Mouse (Mus musculus): Measurements from ENCODE around the gene Txnrd1. TPM values are rescaled to one million over a fixed set of nuclear protein-coding genes. Genes with fewer than 3 reads are reported as not detected.

Txnrd1 gene
- polyA plus RNA-seq, 1 experiment from 2014 or later = 189 TPM

- peak overlapping the region; percentile 56 for H3K4me3 ChIP-seq (ENCODE audit: low read depth, low read length)
- no peaks in the 10 kb centered on the region for H3K9me3 ChIP-seq (ENCODE audit: control insufficient read depth, low read length)
- no peaks in the 10 kb centered on the region for H3K36me3 ChIP-seq (ENCODE audit: control insufficient read depth, insufficient read depth, low read length)
- ATAC-seq (ENCODE audit: low FRiP score) = peak; percentile 83
- peak overlapping the region; percentile 64 for H3K9ac ChIP-seq (ENCODE audit: low read length)
- H3K27ac ChIP-seq (ENCODE audit: low read depth, low read length) = no peak overlapping the region
- peak; percentile 98 for DNase-seq (ENCODE audit: low spot score, missing footprints)
- peak overlapping the region; percentile 58 for H3K4me2 ChIP-seq
- 7% methylated on average over 38 of the region's 52 CpGs for WGBS
- no peaks in the 10 kb centered on the region for H3K27me3 ChIP-seq (ENCODE audit: control insufficient read depth, insufficient read depth, low read length)
- H3K4me1 ChIP-seq (ENCODE audit: control insufficient read depth, insufficient read depth, low read length) = peaks cover 9% of the 10 kb centered on the region
Observed at GRCm38 (mm10) chr10:82811855-82812431, 21.8 kb upstream of the Txnrd1 start.

- WGBS = 66% methylated on average over 19 of the region's 19 CpGs
- Histone ChIP-seq H3K4me2 (no peak overlapping the region), H3K36me3 (ENCODE audit: control insufficient read depth, insufficient read depth, low read length) (no peaks in the 10 kb centered on the region), H3K4me1 (ENCODE audit: control insufficient read depth, insufficient read depth, low read length) (peaks cover 5% of the 10 kb centered on the region), H3K9me3 (ENCODE audit: control insufficient read depth, low read length) (no peaks in the 10 kb centered on the region), H3K4me3 (ENCODE audit: low read depth, low read length) (no peak overlapping the region), H3K9ac (ENCODE audit: low read length) (no peak overlapping the region), H3K27ac (ENCODE audit: low read depth, low read length) (no peak overlapping the region), H3K27me3 (ENCODE audit: control insufficient read depth, insufficient read depth, low read length) (no peaks in the 10 kb centered on the region)
- DNase-seq (ENCODE audit: low spot score, missing footprints) = peak; percentile 82
- no peak for ATAC-seq (ENCODE audit: low FRiP score)
Observed at GRCm38 (mm10) chr10:82814096-82814970, 19.4 kb upstream of the Txnrd1 start.

GRCm38 (mm10) chr10:82816441-82816840, 17.3 kb upstream of the Txnrd1 start:
- H3K27me3 ChIP-seq (ENCODE audit: control insufficient read depth, insufficient read depth, low read length) = no peaks in the 10 kb centered on the region
- WGBS = 87% methylated on average over 9 of the region's 9 CpGs
- no peaks in the 10 kb centered on the region for H3K9me3 ChIP-seq (ENCODE audit: control insufficient read depth, low read length)
- no peak overlapping the region for H3K4me3 ChIP-seq (ENCODE audit: low read depth, low read length)
- DNase-seq (ENCODE audit: low spot score, missing footprints) = no peak
- ATAC-seq (ENCODE audit: low FRiP score) = no peak
- no peaks in the 10 kb centered on the region for H3K36me3 ChIP-seq (ENCODE audit: control insufficient read depth, insufficient read depth, low read length)
- H3K27ac ChIP-seq (ENCODE audit: low read depth, low read length) = no peak overlapping the region
- no peak overlapping the region for H3K4me2 ChIP-seq
- H3K4me1 ChIP-seq (ENCODE audit: control insufficient read depth, insufficient read depth, low read length) = no peaks in the 10 kb centered on the region
- H3K9ac ChIP-seq (ENCODE audit: low read length) = no peak overlapping the region

- no peak overlapping the region for H3K27ac ChIP-seq (ENCODE audit: low read depth, low read length)
- H3K4me1 ChIP-seq (ENCODE audit: control insufficient read depth, insufficient read depth, low read length) = no peaks in the 10 kb centered on the region
- H3K36me3 ChIP-seq (ENCODE audit: control insufficient read depth, insufficient read depth, low read length) = no peaks in the 10 kb centered on the region
- H3K4me3 ChIP-seq (ENCODE audit: low read depth, low read length) = no peak overlapping the region
- no peaks in the 10 kb centered on the region for H3K9me3 ChIP-seq (ENCODE audit: control insufficient read depth, low read length)
- WGBS = 77% methylated on average over 3 of the region's 3 CpGs
- H3K9ac ChIP-seq (ENCODE audit: low read length) = no peak overlapping the region
- no peaks in the 10 kb centered on the region for H3K27me3 ChIP-seq (ENCODE audit: control insufficient read depth, insufficient read depth, low read length)
- ATAC-seq (ENCODE audit: low FRiP score) = peak; percentile 40; the same call in 1 of the 2 replicates
- no peak overlapping the region for H3K4me2 ChIP-seq
- no peak for DNase-seq (ENCODE audit: low spot score, missing footprints)
Observed at GRCm38 (mm10) chr10:82817514-82817913, 16.2 kb upstream of the Txnrd1 start.

- Histone ChIP-seq H3K27ac (ENCODE audit: low read depth, low read length) (no peak overlapping the region), H3K9me3 (ENCODE audit: control insufficient read depth, low read length) (no peaks in the 10 kb centered on the region), H3K36me3 (ENCODE audit: control insufficient read depth, insufficient read depth, low read length) (no peaks in the 10 kb centered on the region), H3K4me2 (no peak overlapping the region), H3K4me3 (ENCODE audit: low read depth, low read length) (no peak overlapping the region), H3K9ac (ENCODE audit: low read length) (no peak overlapping the region), H3K27me3 (ENCODE audit: control insufficient read depth, insufficient read depth, low read length) (no peaks in the 10 kb centered on the region), H3K4me1 (ENCODE audit: control insufficient read depth, insufficient read depth, low read length) (no peaks in the 10 kb centered on the region)
- no peak for DNase-seq (ENCODE audit: low spot score, missing footprints)
- ATAC-seq (ENCODE audit: low FRiP score) = no peak
- 67% methylated on average over 9 of the region's 9 CpGs for WGBS
Observed at GRCm38 (mm10) chr10:82817936-82818335, 15.8 kb upstream of the Txnrd1 start.

GRCm38 (mm10) chr10:82818661-82819060, 15.1 kb upstream of the Txnrd1 start:
- no peaks in the 10 kb centered on the region for H3K27me3 ChIP-seq (ENCODE audit: control insufficient read depth, insufficient read depth, low read length)
- no peaks in the 10 kb centered on the region for H3K4me1 ChIP-seq (ENCODE audit: control insufficient read depth, insufficient read depth, low read length)
- H3K4me2 ChIP-seq = no peak overlapping the region
- 71% methylated on average over 6 of the region's 6 CpGs for WGBS
- H3K27ac ChIP-seq (ENCODE audit: low read depth, low read length) = no peak overlapping the region
- H3K4me3 ChIP-seq (ENCODE audit: low read depth, low read length) = no peak overlapping the region
- no peak overlapping the region for H3K9ac ChIP-seq (ENCODE audit: low read length)
- no peak for ATAC-seq (ENCODE audit: low FRiP score)
- no peaks in the 10 kb centered on the region for H3K36me3 ChIP-seq (ENCODE audit: control insufficient read depth, insufficient read depth, low read length)
- DNase-seq (ENCODE audit: low spot score, missing footprints) = no peak
- no peaks in the 10 kb centered on the region for H3K9me3 ChIP-seq (ENCODE audit: control insufficient read depth, low read length)

GRCm38 (mm10) chr10:82823108-82823778, 10.5 kb upstream of the Txnrd1 start:
- H3K9me3 ChIP-seq (ENCODE audit: control insufficient read depth, low read length) = no peaks in the 10 kb centered on the region
- ATAC-seq (ENCODE audit: low FRiP score) (no peak), DNase-seq (ENCODE audit: low spot score, missing footprints) (no peak)
- H3K4me1 ChIP-seq (ENCODE audit: control insufficient read depth, insufficient read depth, low read length) = no peaks in the 10 kb centered on the region
- 80% methylated on average over 14 of the region's 14 CpGs for WGBS
- H3K27me3 ChIP-seq (ENCODE audit: control insufficient read depth, insufficient read depth, low read length) = no peaks in the 10 kb centered on the region
- no peaks in the 10 kb centered on the region for H3K36me3 ChIP-seq (ENCODE audit: control insufficient read depth, insufficient read depth, low read length)
- H3K27ac ChIP-seq (ENCODE audit: low read depth, low read length) = no peak overlapping the region
- H3K4me3 ChIP-seq (ENCODE audit: low read depth, low read length) = no peak overlapping the region
- H3K9ac ChIP-seq (ENCODE audit: low read length) = no peak overlapping the region
- H3K4me2 ChIP-seq = no peak overlapping the region

- Histone ChIP-seq H3K4me3 (ENCODE audit: low read depth, low read length) (no peak overlapping the region), H3K36me3 (ENCODE audit: control insufficient read depth, insufficient read depth, low read length) (no peaks in the 10 kb centered on the region), H3K4me2 (no peak overlapping the region), H3K27ac (ENCODE audit: low read depth, low read length) (no peak overlapping the region), H3K27me3 (ENCODE audit: control insufficient read depth, insufficient read depth, low read length) (no peaks in the 10 kb centered on the region), H3K9ac (ENCODE audit: low read length) (no peak overlapping the region), H3K9me3 (ENCODE audit: control insufficient read depth, low read length) (no peaks in the 10 kb centered on the region), H3K4me1 (ENCODE audit: control insufficient read depth, insufficient read depth, low read length) (no peaks in the 10 kb centered on the region)
- ATAC-seq (ENCODE audit: low FRiP score) (no peak), DNase-seq (ENCODE audit: low spot score, missing footprints) (no peak)
- WGBS = 67% methylated on average over 5 of the region's 5 CpGs
Observed at GRCm38 (mm10) chr10:82823779-82824177, 10.0 kb upstream of the Txnrd1 start.

GRCm38 (mm10) chr10:82824541-82824940, 9.2 kb upstream of the Txnrd1 start:
- WGBS = 73% methylated on average over 10 of the region's 10 CpGs
- ATAC-seq (ENCODE audit: low FRiP score) (no peak), DNase-seq (ENCODE audit: low spot score, missing footprints) (no peak)

More at GRCm38 (mm10) chr10:82824541-82824940, 9.2 kb upstream of the Txnrd1 start:
- Histone ChIP-seq H3K27me3 (ENCODE audit: control insufficient read depth, insufficient read depth, low read length) (no peaks in the 10 kb centered on the region), H3K9me3 (ENCODE audit: control insufficient read depth, low read length) (no peaks in the 10 kb centered on the region), H3K9ac (ENCODE audit: low read length) (no peak overlapping the region), H3K4me3 (ENCODE audit: low read depth, low read length) (no peak overlapping the region), H3K27ac (ENCODE audit: low read depth, low read length) (no peak overlapping the region), H3K36me3 (ENCODE audit: control insufficient read depth, insufficient read depth, low read length) (no peaks in the 10 kb centered on the region), H3K4me1 (ENCODE audit: control insufficient read depth, insufficient read depth, low read length) (no peaks in the 10 kb centered on the region), H3K4me2 (no peak overlapping the region)
